Mouse (Mus musculus) MEL (cell line): ENCODE results near the gene Rasl12. TPM values are rescaled to one million over a fixed set of nuclear protein-coding genes. Genes with fewer than 3 reads are reported as not detected.

Source experiments
- DNase-seq: peaks from one replicate; pipeline ENCODE4 v3.0.0; 2011; ENCODE audit warnings: low read depth, low spot score
- H3K27ac ChIP-seq: 2 replicates; pipeline ENCODE4 v1.5.1; 2012; ENCODE audit warnings: low read depth, mild to moderate bottlenecking, control low read depth, low read length, moderate library complexity; ENCODE audit not compliant: control insufficient read depth
- H3K27me3 ChIP-seq, 2 experiments: fragments of 150-350 bp in 1 of 2; sonication (generic) in 1 of 2; 2 replicates each; pipeline ENCODE4 v1.6.1; 2012; ENCODE audit warnings: low read length in 2 of 2, mild to moderate bottlenecking in 2 of 2, improper control_type of control experiment in 1 of 2, moderate library complexity in 1 of 2; ENCODE audit not compliant: insufficient read depth in 2 of 2, control insufficient read depth in 1 of 2
- H3K36me3 ChIP-seq, 2 experiments: 2 replicates each; pipeline ENCODE4 v1.6.1; 2012 to 2014; ENCODE audit warnings: low read length in 2 of 2, improper control_type of control experiment in 1 of 2, inconsistent platforms in 1 of 2, mild to moderate bottlenecking in 1 of 2; ENCODE audit not compliant: insufficient read depth in 2 of 2, control insufficient read depth in 1 of 2
- H3K4me1 ChIP-seq, 2 experiments: fragments of 150-350 bp in 1 of 2; sonication (generic) in 1 of 2; 2 replicates each; pipeline ENCODE4 v1.6.1; 2012; ENCODE audit warnings: low read length in 2 of 2, improper control_type of control experiment in 1 of 2, mild to moderate bottlenecking in 1 of 2; ENCODE audit not compliant: insufficient read depth in 2 of 2, control insufficient read depth in 1 of 2
- H3K4me3 ChIP-seq, 2 experiments: fragments of 150-350 bp in 1 of 2; sonication (generic) in 1 of 2; 2 replicates each; pipeline ENCODE4 v1.5.1; 2012; ENCODE audit warnings: low read depth in 2 of 2, low read length in 2 of 2, mild to moderate bottlenecking in 2 of 2, moderate library complexity in 2 of 2, control low read depth in 1 of 2, improper control_type of control experiment in 1 of 2; ENCODE audit not compliant: control insufficient read depth in 1 of 2, insufficient read depth in 1 of 2
- H3K79me2 ChIP-seq: 2 replicates; pipeline ENCODE4 v1.6.1; 2012; ENCODE audit warnings: mild to moderate bottlenecking, low read length, moderate library complexity; ENCODE audit not compliant: control insufficient read depth, poor library complexity, insufficient read depth
- H3K9ac ChIP-seq: 2 replicates; pipeline ENCODE4 v1.6.1; 2012; ENCODE audit warnings: low read depth, mild to moderate bottlenecking, control low read depth, low read length, moderate library complexity; ENCODE audit not compliant: control insufficient read depth, poor library complexity, severe bottlenecking
- H3K9me3 ChIP-seq: fragments of 150-350 bp; sonication (generic); replicated peaks from 2 replicates; pipeline ENCODE4 v1.6.1; 2012; ENCODE audit warnings: mild to moderate bottlenecking, low read length, improper control_type of control experiment, moderate library complexity; ENCODE audit not compliant: insufficient read depth
- CHD2 ChIP-seq: IDR thresholded peaks from 2 replicates; pipeline ENCODE4 v1.6.1; 2011; ENCODE audit warnings: low read length, improper control_type of control experiment
- CTCF ChIP-seq, 3 experiments: IDR thresholded peaks in 2 of 3; conservative IDR thresholded peaks in 1 of 3; 2 replicates each; pipeline ENCODE4 v1.5.1; 2011 to 2012; ENCODE audit warnings: low read length in 3 of 3, low read depth in 2 of 3, mild to moderate bottlenecking in 2 of 3, improper control_type of control experiment in 1 of 3, inconsistent platforms in 1 of 3, mixed read lengths in 1 of 3, moderate library complexity in 1 of 3; ENCODE audit not compliant: control insufficient read depth in 1 of 3, insufficient read depth in 1 of 3, poor library complexity in 1 of 3, severe bottlenecking in 1 of 3
- E2F4 ChIP-seq: IDR thresholded peaks from 2 replicates; pipeline ENCODE4 v1.6.1; 2011; ENCODE audit warnings: low read depth, low read length, improper control_type of control experiment, borderline replicate concordance
- ELF1 ChIP-seq: IDR thresholded peaks from 2 replicates; pipeline ENCODE4 v1.6.1; 2014; ENCODE audit warnings: low read depth, mild to moderate bottlenecking, inconsistent platforms, low read length, improper control_type of control experiment, moderate library complexity
- EP300 ChIP-seq, 2 experiments: IDR thresholded peaks; 2 replicates each; pipeline ENCODE4 v1.6.1; 2011; ENCODE audit warnings: improper control_type of control experiment in 2 of 2, low read length in 2 of 2, low read depth in 1 of 2, mild to moderate bottlenecking in 1 of 2
- GABPA ChIP-seq: IDR thresholded peaks from 2 replicates; pipeline ENCODE4 v1.6.1; 2012; ENCODE audit warnings: low read depth, mild to moderate bottlenecking, inconsistent platforms, low read length, improper control_type of control experiment, moderate library complexity
- HCFC1 ChIP-seq: IDR thresholded peaks from 2 replicates; pipeline ENCODE4 v1.6.1; 2012; ENCODE audit warnings: low read depth, mild to moderate bottlenecking, inconsistent platforms, low read length, improper control_type of control experiment, moderate library complexity
- MAFK ChIP-seq: IDR thresholded peaks from 2 replicates; pipeline ENCODE4 v1.6.1; 2011; ENCODE audit warnings: low read depth, mild to moderate bottlenecking, low read length, improper control_type of control experiment, borderline replicate concordance
- MAX ChIP-seq: IDR thresholded peaks from 2 replicates; pipeline ENCODE4 v1.6.1; 2011; ENCODE audit warnings: low read length, improper control_type of control experiment
- MAZ ChIP-seq: IDR thresholded peaks from 2 replicates; pipeline ENCODE4 v1.6.1; 2012; ENCODE audit warnings: low read depth, mild to moderate bottlenecking, inconsistent platforms, low read length, improper control_type of control experiment
- NELFE ChIP-seq: IDR thresholded peaks from 2 replicates; pipeline ENCODE4 v1.6.1; 2011; ENCODE audit warnings: low read depth, low read length, improper control_type of control experiment
- POLR2AphosphoS5 ChIP-seq: IDR thresholded peaks from 2 replicates; pipeline ENCODE4 v1.6.1; 2012; ENCODE audit warnings: low read depth, borderline replicate concordance, mild to moderate bottlenecking, inconsistent platforms, low read length, moderate library complexity, mixed read lengths
- RAD21 ChIP-seq: IDR thresholded peaks from 2 replicates; pipeline ENCODE4 v1.6.1; 2011; ENCODE audit warnings: mild to moderate bottlenecking, low read depth, low read length, improper control_type of control experiment
- SIN3A ChIP-seq: IDR thresholded peaks from 2 replicates; pipeline ENCODE4 v1.6.1; 2012; ENCODE audit warnings: low read length, improper control_type of control experiment, inconsistent platforms
- SMC3 ChIP-seq: IDR thresholded peaks from 2 replicates; pipeline ENCODE4 v1.6.1; 2011; ENCODE audit warnings: low read depth, low read length, improper control_type of control experiment
- TCF12 ChIP-seq: IDR thresholded peaks from 2 replicates; pipeline ENCODE4 v1.6.1; 2014; ENCODE audit warnings: low read depth, mild to moderate bottlenecking, inconsistent platforms, low read length, improper control_type of control experiment, moderate library complexity
- ZC3H11A ChIP-seq: IDR thresholded peaks from 2 replicates; pipeline ENCODE4 v1.6.1; 2012; ENCODE audit warnings: low read depth, mild to moderate bottlenecking, inconsistent platforms, low read length, improper control_type of control experiment
- ZMIZ1 ChIP-seq: IDR thresholded peaks from 2 replicates; pipeline ENCODE4 v1.6.1; 2012; ENCODE audit warnings: low read depth, mild to moderate bottlenecking, inconsistent platforms, low read length, improper control_type of control experiment, moderate library complexity
- polyA plus RNA-seq, 2 experiments: library from polyadenylated mRNA; stranded (reverse) in 1 of 2; unstranded in 1 of 2; fragments of >175 nt in 1 of 2; fragments of >200 nt in 1 of 2; gene quantifications; 2 replicates each; pipeline versions ENCODE4 v1.2.1 to v1.2.4; 2012; ENCODE audit warnings: low replicate concordance in 2 of 2, low read depth in 1 of 2; ENCODE audit not compliant: insufficient read length in 2 of 2, insufficient read depth in 1 of 2, missing spikeins in 1 of 2
- total RNA-seq: library from RNA; depleted of rRNA; stranded (reverse); fragments of 300-350 nt; gene quantifications from 2 replicates; pipeline ENCODE4 v1.2.3, GENCODE M21; 2012

The Rasl12 gene
- total and polyA plus RNA-seq, 3 experiments: 0.12 to 0.19 TPM; not detected in 1

GRCm38 (mm10) chr9:65390752-65391612 lies 7.3 kb upstream of the Rasl12 start:
- Histone ChIP-seq H3K9me3 (no peaks in the 10 kb centered on the region), H3K79me2 (no peaks in the 10 kb centered on the region), H3K4me1 (no peaks in the 10 kb centered on the region), H3K9ac (no peak overlapping the region), H3K4me3 (no peak overlapping the region), H3K27ac (no peak overlapping the region), H3K27me3 (no peaks in the 10 kb centered on the region)
- DNase-seq: no peak
- no peak for TF ChIP-seq MAFK
- no peak for TF ChIP-seq NELFE
- TF ChIP-seq ZMIZ1: no peak
- no peak for TF ChIP-seq MAX
- no peak for TF ChIP-seq POLR2AphosphoS5
- TF ChIP-seq, all 39 proteins: peak for 0
- H3K36me3 ChIP-seq: no peaks in the 10 kb centered on the region

DNA sequence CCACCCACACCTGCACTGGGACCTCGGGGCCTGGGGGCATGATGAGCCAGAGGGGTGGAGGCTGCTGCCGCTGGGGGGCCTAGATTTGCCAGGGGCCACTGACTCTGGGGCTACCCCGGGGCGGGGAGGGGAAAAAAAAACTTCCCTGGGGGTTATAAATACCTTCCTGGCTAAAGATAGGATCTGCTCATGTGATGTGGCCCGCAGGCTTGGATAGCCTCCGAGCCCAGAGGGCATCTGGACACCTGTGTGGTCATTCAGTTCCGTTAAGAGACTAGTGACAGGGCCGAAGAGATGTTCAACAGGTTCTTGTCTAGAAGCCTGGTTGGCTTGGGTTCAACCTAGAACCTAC lies 6.7 kb upstream of the Rasl12 start, which contains the start of gene Kbtbd13:
Gene Kbtbd13 (minus strand): TSS at position 40 of the 352 bp plus-strand sequence.
- TF ChIP-seq MAZ: no peak
- TF ChIP-seq, all 39 proteins: peak for 0
- Histone ChIP-seq H3K9ac (no peak within 1 kb of the TSS), H3K9me3 (no peaks in the 10 kb centered on the region), H3K27me3 (no peaks in the 10 kb centered on the region), H3K79me2 (no peaks in the 10 kb centered on the region), H3K4me1 (no peaks in the 10 kb centered on the region), H3K27ac (no peak within 1 kb of the TSS), H3K36me3 (no peaks in the 10 kb centered on the region), H3K4me3 (no peak within 1 kb of the TSS)
- no peak for DNase-seq

DNA sequence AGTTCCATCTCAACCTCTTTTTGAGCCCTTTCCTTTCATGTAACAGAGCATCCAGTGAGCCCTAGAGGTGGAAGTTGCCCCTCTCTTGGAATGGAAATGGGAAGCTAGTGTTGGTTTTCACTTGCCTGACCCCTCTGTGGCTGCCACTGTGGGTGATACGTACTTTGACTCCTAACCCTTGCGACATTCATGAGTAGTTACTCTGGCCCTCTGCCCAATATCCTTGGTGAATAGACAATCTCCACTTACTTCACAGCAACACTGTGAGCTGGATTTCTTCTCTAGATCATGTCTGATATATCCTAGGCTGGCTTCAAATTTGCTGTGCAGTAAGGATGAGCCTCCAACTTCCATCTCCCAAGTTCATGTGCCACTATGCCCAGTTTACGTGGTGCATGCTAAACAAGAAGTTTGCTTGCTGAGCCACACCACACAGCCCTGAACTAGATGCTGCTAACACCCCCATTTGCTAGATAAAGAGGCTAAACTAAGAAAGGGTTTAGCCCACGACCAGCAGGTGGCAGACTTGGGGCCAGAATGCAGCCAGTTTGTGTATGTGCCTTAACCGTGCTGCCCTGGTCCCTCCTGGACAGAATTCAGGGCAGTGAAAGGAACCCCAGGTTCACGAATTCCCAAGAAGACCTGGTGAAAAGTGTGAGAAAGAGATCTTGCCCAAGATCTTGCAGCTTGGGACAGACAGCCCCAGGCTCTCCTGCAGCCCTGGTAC lies 5.5 kb upstream of the Rasl12 start:
- no peak overlapping the region for H3K9ac ChIP-seq
- no peak for TF ChIP-seq CHD2
- TF ChIP-seq CTCF (IDR thresholded peaks at IDR 0.05 in 2 of 3, conservative IDR thresholded peaks at IDR 0.05 in 1 of 3; ENCODE audit: control insufficient read depth in 1 of 3, insufficient read depth in 1 of 3, low read depth in 2 of 3, low read length in 3 of 3, poor library complexity in 1 of 3, severe bottlenecking in 1 of 3): peak; percentile 83 to 92 (median 88)
- no peak for TF ChIP-seq ELF1
- TF ChIP-seq ZC3H11A: peak; percentile 71
- TF ChIP-seq E2F4: no peak
- peak; percentile 95 for TF ChIP-seq SMC3
- no peak for TF ChIP-seq TCF12
- TF ChIP-seq EP300 (IDR thresholded peaks at IDR 0.05; ENCODE audit: low read depth in 1 of 2, low read length in 2 of 2): no peak
- peak; percentile 72 for TF ChIP-seq RAD21
- TF ChIP-seq ZMIZ1: no peak
- no peak for TF ChIP-seq HCFC1
- TF ChIP-seq GABPA: no peak
- 0 out of 2 replicates have a peak, but pooled peaks have one; percentile 25 for TF ChIP-seq SIN3A
- TF ChIP-seq, all 39 proteins: peak for 5
- no peaks in the 10 kb centered on the region for H3K4me1 ChIP-seq
- no peak overlapping the region for H3K4me3 ChIP-seq
- no peaks in the 10 kb centered on the region for H3K36me3 ChIP-seq
- 0 out of 4 replicates have a peak, but pooled peaks cover 0 to 2% of the 10 kb centered on the region in 2 experiments for H3K27me3 ChIP-seq
- H3K9me3 ChIP-seq: no peaks in the 10 kb centered on the region
- H3K79me2 ChIP-seq: no peaks in the 10 kb centered on the region
- no peak overlapping the region for H3K27ac ChIP-seq
- DNase-seq: peak; percentile 74
